Mouse (Mus musculus) liver, embryonic 13.5 days (tissue): ENCODE data around the gene Dvl3. TPM values are rescaled to one million over a fixed set of nuclear protein-coding genes. Genes with fewer than 3 reads are reported as not detected.
"Not testable (repeated sequence)": the region's sequence is repeated elsewhere in the genome, so short reads cannot be mapped to it uniquely, and the experiment has no call there.

Experiments
- ATAC-seq: fragments of 200-750 bp; cut with Nextera tagmentation; 2 replicates; pipeline ENCODE4 v1.8.0; 2017; ENCODE audit warnings: low read depth, mild to moderate bottlenecking, moderate number of reproducible peaks, moderate library complexity
- DNase-seq: peaks from one replicate; pipeline ENCODE4 v3.0.0; 2022
- H3K27ac ChIP-seq: fragments of 300-500 bp; sonication (generic); 2 replicates; pipeline ENCODE4 v1.5.1; 2015; ENCODE audit warnings: moderate library complexity, mild to moderate bottlenecking, inconsistent platforms
- H3K27me3 ChIP-seq: fragments of 300-500 bp; sonication (generic); 2 replicates; pipeline ENCODE4 v1.6.1; 2015; ENCODE audit warnings: mild to moderate bottlenecking, inconsistent platforms
- H3K36me3 ChIP-seq: fragments of 300-500 bp; sonication (generic); 2 replicates; pipeline ENCODE4 v1.6.1; 2015; ENCODE audit warnings: mild to moderate bottlenecking, inconsistent platforms
- H3K4me1 ChIP-seq: fragments of 300-500 bp; sonication (generic); replicated peaks from 2 replicates; pipeline ENCODE4 v1.6.1; 2015; ENCODE audit warnings: inconsistent platforms
- H3K4me2 ChIP-seq: fragments of 300-500 bp; sonication (generic); 2 replicates; pipeline ENCODE4 v1.6.1; 2015; ENCODE audit warnings: inconsistent platforms, mild to moderate bottlenecking, moderate library complexity
- H3K4me3 ChIP-seq: fragments of 300-500 bp; sonication (generic); replicated peaks from 2 replicates; pipeline ENCODE4 v1.5.1; 2015; ENCODE audit warnings: mild to moderate bottlenecking, inconsistent platforms
- H3K9ac ChIP-seq: fragments of 300-500 bp; sonication (generic); 2 replicates; pipeline ENCODE4 v1.6.1; 2015; ENCODE audit warnings: mild to moderate bottlenecking, inconsistent platforms
- H3K9me3 ChIP-seq: fragments of 300-500 bp; sonication (generic); replicated peaks from 2 replicates; pipeline ENCODE4 v1.6.1; 2016; ENCODE audit warnings: inconsistent platforms
- WGBS: fragments of 180-500 bp; shearing (Covaris S2); methylation state at CpG from one replicate; pipeline ENCODE4 v1.1.7; 2015; ENCODE audit not compliant: insufficient replicate concordance; 5-methylcytosine and 5-hydroxymethylcytosine counted together
- polyA plus RNA-seq: library from polyadenylated mRNA; unstranded; fragments of >200 nt; fragmentation: Nextera tagmentation; extraction: Ambion mirVana; gene quantifications from 2 replicates; pipeline ENCODE4 v1.2.1, GENCODE M21; 2015

The Dvl3 gene
- polyA plus RNA-seq, 1 experiment from 2014 or later: 3.7 TPM

- ATAC-seq (no peak), DNase-seq (no peak)
- H3K9ac ChIP-seq: no peak overlapping the region
- H3K9me3 ChIP-seq: no peaks in the 10 kb centered on the region
- H3K4me2 ChIP-seq: no peak overlapping the region
- H3K27ac ChIP-seq: no peak overlapping the region
- no peak overlapping the region for H3K4me3 ChIP-seq
- no peaks in the 10 kb centered on the region for H3K36me3 ChIP-seq
- H3K4me1 ChIP-seq: no peaks in the 10 kb centered on the region
- 53% methylated on average over 2 of the region's 2 CpGs for WGBS
- no peaks in the 10 kb centered on the region for H3K27me3 ChIP-seq
Observed at GRCm38 (mm10) chr16:20481746-20482145, 35.0 kb upstream of the Dvl3 start.

DNA sequence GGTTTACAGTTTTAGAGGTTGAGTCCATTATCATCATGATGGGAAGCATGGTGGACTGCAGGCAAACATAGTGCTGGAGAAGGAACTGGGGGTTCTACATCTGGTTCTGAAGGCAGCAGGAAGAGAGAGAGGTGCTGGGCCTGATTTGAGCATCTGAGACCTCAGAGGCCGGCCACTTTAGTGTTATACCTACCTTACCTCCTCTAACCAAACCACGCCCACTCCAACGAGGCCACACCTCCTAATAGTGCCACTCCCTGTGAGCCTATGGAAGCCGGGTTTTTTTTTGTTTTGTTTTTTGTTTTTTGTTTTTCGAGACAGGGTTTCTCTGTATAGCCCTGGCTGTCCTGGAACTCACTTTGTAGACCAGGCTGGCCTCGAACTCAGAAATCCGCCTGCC is 33.1 kb upstream of the Dvl3 start:
- not testable (repeated sequence) for ATAC-seq, H3K4me3 ChIP-seq, H3K27ac ChIP-seq, H3K27me3 ChIP-seq, H3K4me2 ChIP-seq, H3K4me1 ChIP-seq, H3K36me3 ChIP-seq, H3K9me3 ChIP-seq, H3K9ac ChIP-seq, DNase-seq
- 67% methylated on average over 7 of the region's 7 CpGs for WGBS

GRCm38 (mm10) chr16:20485061-20485460 is 31.7 kb upstream of the Dvl3 start:
- DNase-seq (no peak), ATAC-seq (no peak)
- WGBS: 40% methylated on average over 4 of the region's 4 CpGs
- H3K27ac ChIP-seq: no peak overlapping the region
- no peaks in the 10 kb centered on the region for H3K9me3 ChIP-seq
- H3K9ac ChIP-seq: no peak overlapping the region
- H3K4me3 ChIP-seq: no peak overlapping the region
- no peaks in the 10 kb centered on the region for H3K27me3 ChIP-seq
- H3K4me1 ChIP-seq: no peaks in the 10 kb centered on the region
- no peaks in the 10 kb centered on the region for H3K36me3 ChIP-seq
- no peak overlapping the region for H3K4me2 ChIP-seq

- Histone ChIP-seq H3K4me3 (no peak overlapping the region), H3K36me3 (no peaks in the 10 kb centered on the region), H3K4me1 (no peaks in the 10 kb centered on the region), H3K9me3 (no peaks in the 10 kb centered on the region), H3K27me3 (no peaks in the 10 kb centered on the region), H3K9ac (no peak overlapping the region), H3K27ac (no peak overlapping the region), H3K4me2 (no peak overlapping the region)
- 52% methylated on average over 3 of the region's 3 CpGs for WGBS
- ATAC-seq (no peak), DNase-seq (no peak)
Observed at GRCm38 (mm10) chr16:20486048-20486447, 30.7 kb upstream of the Dvl3 start.

- no peak overlapping the region for H3K9ac ChIP-seq
- H3K27ac ChIP-seq: no peak overlapping the region
Observed at GRCm38 (mm10) chr16:20488151-20488550, 28.6 kb upstream of the Dvl3 start.

DNA sequence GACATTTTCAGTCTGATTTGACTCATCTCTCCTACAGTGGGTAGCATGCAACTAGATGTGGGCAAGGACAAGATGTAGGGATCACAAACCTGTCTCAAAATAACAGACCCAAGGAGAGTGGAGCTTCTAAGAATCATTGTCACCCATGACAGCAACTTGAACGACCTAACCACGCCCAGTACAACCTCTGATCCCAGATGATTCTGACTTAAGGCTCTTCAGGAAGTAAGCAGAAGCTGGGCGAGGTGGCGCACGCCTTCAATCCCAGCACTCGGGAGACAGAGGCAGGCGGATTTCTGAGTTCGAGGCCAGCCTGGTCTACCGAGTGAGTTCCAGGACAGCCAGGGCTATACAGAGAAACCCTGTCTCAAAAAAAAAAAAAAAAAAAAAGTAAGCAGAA is 28.0 kb upstream of the Dvl3 start:
- H3K9ac ChIP-seq, H3K27me3 ChIP-seq, H3K4me3 ChIP-seq, DNase-seq, H3K36me3 ChIP-seq, H3K27ac ChIP-seq, H3K4me2 ChIP-seq, ATAC-seq, H3K9me3 ChIP-seq, H3K4me1 ChIP-seq: not testable (repeated sequence)
- WGBS: 59% methylated on average over 9 of the region's 9 CpGs

More at GRCm38 (mm10) chr16:20488151-20488550, 28.6 kb upstream of the Dvl3 start:
- no peaks in the 10 kb centered on the region for H3K9me3 ChIP-seq
- H3K36me3 ChIP-seq: no peaks in the 10 kb centered on the region
- 71% methylated on average over 1 of the region's 1 CpGs for WGBS
- H3K4me3 ChIP-seq: no peak overlapping the region
- DNase-seq (no peak), ATAC-seq (no peak)
- H3K4me2 ChIP-seq: no peak overlapping the region
- no peaks in the 10 kb centered on the region for H3K4me1 ChIP-seq
- no peaks in the 10 kb centered on the region for H3K27me3 ChIP-seq

DNA sequence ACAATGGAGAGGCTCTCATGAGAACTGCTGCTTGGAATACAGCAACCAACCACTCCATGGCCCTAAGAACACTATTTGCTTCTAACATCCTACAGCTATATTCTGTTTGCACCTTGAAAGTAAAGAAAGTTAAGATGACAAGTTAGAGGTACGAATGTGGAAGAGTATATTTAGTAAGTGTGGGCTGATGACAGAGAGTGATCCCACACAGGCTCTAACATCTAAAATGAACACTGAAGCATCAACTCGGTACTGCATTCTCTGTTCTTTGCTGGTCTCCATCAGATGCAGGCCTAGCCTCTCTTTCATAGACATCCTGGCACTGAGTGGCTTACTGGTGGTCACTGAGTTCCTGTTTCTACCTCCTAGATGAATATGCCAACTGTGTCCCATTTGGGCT is 27.5 kb upstream of the Dvl3 start:
- Histone ChIP-seq H3K9ac (no peak overlapping the region), H3K36me3 (no peaks in the 10 kb centered on the region), H3K27me3 (no peaks in the 10 kb centered on the region), H3K4me2 (no peak overlapping the region), H3K27ac (no peak overlapping the region), H3K4me3 (no peak overlapping the region), H3K4me1 (no peaks in the 10 kb centered on the region), H3K9me3 (no peaks in the 10 kb centered on the region)
- WGBS: 67% methylated on average over 2 of the region's 2 CpGs
- DNase-seq (no peak), ATAC-seq (no peak)

GRCm38 (mm10) chr16:20490581-20490980 is 26.2 kb upstream of the Dvl3 start:
- no peaks in the 10 kb centered on the region for H3K36me3 ChIP-seq
- H3K9ac ChIP-seq: no peak overlapping the region
- H3K4me3 ChIP-seq: no peak overlapping the region
- ATAC-seq (peak; percentile 62), DNase-seq (no peak)
- no peak overlapping the region for H3K4me2 ChIP-seq
- no peak overlapping the region for H3K27ac ChIP-seq
- H3K4me1 ChIP-seq: no peaks in the 10 kb centered on the region
- 25% methylated on average over 2 of the region's 2 CpGs for WGBS
- no peaks in the 10 kb centered on the region for H3K27me3 ChIP-seq
- H3K9me3 ChIP-seq: no peaks in the 10 kb centered on the region

DNA sequence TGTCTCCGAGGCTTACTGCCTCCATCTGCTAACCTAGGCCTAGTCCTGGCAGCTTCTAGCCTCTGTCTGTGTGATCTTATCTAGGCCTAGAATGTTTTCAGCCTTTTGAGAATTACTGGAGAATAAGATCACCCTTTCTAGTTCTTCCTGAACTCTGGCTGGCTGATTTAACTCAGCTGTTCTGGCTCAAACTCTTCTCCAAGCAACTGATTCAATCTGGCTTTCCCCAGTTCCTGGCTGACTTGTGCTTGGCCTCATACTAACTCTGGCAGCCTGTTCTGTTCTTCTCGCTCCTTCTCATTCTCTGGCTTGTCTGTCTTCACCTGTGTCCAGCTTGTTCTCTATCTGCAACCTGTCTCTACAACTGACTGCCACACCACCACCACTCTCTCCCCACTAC is 25.5 kb upstream of the Dvl3 start:
- Histone ChIP-seq H3K4me1 (no peaks in the 10 kb centered on the region), H3K9ac (no peak overlapping the region), H3K27me3 (no peaks in the 10 kb centered on the region), H3K4me3 (no peak overlapping the region), H3K36me3 (no peaks in the 10 kb centered on the region), H3K27ac (no peak overlapping the region), H3K4me2 (no peak overlapping the region), H3K9me3 (no peaks in the 10 kb centered on the region)
- 54% methylated on average over 2 of the region's 2 CpGs for WGBS
- no peak for DNase-seq
- ATAC-seq: no peak

DNA sequence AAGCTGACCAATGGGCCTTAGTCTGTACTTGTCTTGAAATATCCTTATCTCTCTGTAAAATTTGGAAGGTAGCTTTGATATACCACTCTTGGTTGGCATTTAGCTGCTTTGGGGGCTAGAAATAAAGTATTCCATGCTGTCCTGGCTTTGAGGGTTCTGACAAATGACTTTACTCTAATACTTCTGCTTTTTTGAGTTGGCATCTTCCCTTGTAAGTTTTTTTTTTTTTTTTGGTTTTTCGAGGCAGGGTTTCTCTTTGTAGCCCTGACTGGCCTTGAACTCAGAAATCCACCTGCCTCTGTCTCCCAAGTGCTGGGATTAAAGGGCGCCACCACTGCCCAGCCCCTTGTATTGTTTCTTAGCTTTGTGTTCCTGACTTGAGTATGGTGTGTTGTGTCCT is 23.3 kb upstream of the Dvl3 start:
- H3K36me3 ChIP-seq: no peaks in the 10 kb centered on the region
- no peak overlapping the region for H3K4me3 ChIP-seq
- DNase-seq (no peak), ATAC-seq (no peak)
- H3K4me2 ChIP-seq: no peak overlapping the region
- peaks cover 13% of the 10 kb centered on the region for H3K4me1 ChIP-seq
- H3K9ac ChIP-seq: no peak overlapping the region
- H3K27me3 ChIP-seq: no peaks in the 10 kb centered on the region
- 37% methylated on average over 2 of the region's 2 CpGs for WGBS
- H3K27ac ChIP-seq: no peak overlapping the region
- H3K9me3 ChIP-seq: no peaks in the 10 kb centered on the region

DNA sequence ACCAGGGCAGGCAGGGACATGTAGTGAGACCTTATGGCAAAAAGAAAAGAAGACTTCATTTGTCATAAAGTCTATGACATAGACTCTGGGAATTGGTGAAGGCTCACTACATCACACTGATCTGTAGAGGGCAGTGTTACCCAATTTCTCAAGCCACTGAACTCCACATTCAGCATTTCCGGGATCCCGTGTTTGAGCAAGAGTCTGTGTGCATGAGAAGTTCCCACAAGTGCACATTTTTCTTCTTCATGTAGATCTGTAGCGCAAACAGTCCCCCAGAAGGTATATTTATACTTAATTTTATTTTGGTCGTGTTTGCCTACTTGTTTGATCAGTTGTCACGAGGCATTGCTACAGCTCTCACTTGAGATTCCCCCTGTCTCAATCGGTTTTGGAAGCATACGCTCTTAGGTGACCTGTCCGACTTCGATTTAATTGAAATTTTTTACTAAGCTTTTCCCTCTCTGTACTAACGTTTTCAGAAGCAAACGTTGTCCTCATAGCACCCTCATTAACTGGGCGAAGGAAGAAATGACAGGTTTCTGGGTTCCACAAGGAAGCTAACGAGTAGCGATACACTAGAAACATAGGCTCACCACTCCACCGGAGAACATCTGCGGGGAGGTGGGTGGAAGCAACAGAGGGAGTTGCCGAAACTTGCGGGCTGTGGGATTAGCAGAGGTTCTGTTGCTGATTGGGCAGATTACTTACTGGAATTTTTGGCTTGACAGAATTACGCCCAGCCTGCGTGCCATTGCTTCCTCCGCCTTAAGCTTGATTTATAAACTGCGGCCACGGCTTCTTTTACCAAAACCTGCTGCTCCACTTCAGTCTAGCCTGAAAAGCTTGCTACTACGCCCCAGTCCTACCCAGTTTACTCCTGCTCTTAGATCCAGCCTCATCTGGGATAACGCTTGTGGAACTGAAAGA is 19.8 kb upstream of the Dvl3 start:
- H3K4me3 ChIP-seq: peak overlapping the region; percentile 48

More for the DNA sequence above, 19.8 kb upstream of the Dvl3 start:
- Histone ChIP-seq H3K9me3 (no peaks in the 10 kb centered on the region), H3K27ac (no peak overlapping the region), H3K36me3 (peaks cover 17% of the 10 kb centered on the region), H3K4me1 (peaks cover 27% of the 10 kb centered on the region), H3K9ac (peak overlapping the region; percentile 57), H3K4me2 (peak overlapping the region; percentile 74), H3K27me3 (no peaks in the 10 kb centered on the region)
- WGBS: 22% methylated on average over 25 of the region's 25 CpGs
- ATAC-seq (no peak; the same call in 1 of the 2 replicates), DNase-seq (peak; percentile 48)
